Mouse (Mus musculus) heart, adult 2 months (tissue): ENCODE measurements around the gene Cdrt4.

Experiments
- CTCF ChIP-seq: fragments of 200-600 bp; IDR thresholded peaks from 2 replicates; pipeline ENCODE4 v1.8.1; 2022; ENCODE audit warnings: antibody characterized with exemption, mild to moderate bottlenecking, moderate library complexity
- POLR2A ChIP-seq: fragments of 200-500 bp; IDR thresholded peaks from 2 replicates; pipeline ENCODE4 v1.6.1; 2011; ENCODE audit warnings: mild to moderate bottlenecking, low read depth, low read length, control low read depth; ENCODE audit not compliant: insufficient read depth

- TF ChIP-seq CTCF (no peak), POLR2A (no peak)
Measured at GRCm38 (mm10) chr11:63040002-63040661, 89.1 kb downstream of the Cdrt4 start.
